Mouse (Mus musculus) right cerebral cortex, postnatal 36 days (tissue): ENCODE measurements around the gene Cep41.

Experiments
- DNase-seq, 2 experiments: peaks; one replicate each; pipeline ENCODE4 v3.0.0; 2022; ENCODE audit warnings: low spot score in 2 of 2, mixed read lengths in 1 of 2

The Cep41 gene

DNA sequence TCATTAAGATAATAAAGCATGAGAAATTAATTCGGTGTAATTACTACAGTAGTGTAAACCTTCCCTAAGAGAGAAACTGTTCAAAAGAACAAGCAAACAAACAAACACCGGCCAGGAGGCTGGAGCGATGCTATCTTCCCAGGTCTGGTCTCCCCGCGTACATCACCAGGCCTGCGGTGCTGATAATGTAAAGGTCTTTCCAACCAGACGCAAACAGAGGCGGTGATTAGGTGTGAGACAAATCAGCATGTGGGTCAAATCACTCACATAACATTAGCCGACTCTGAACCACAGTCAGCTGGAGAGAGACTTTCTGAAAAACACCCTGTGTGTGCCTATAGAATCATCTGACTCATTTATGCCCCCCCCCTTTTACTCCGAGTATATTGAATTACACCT is 17.8 kb upstream of the Cep41 start:
- DNase-seq = no peak

DNA sequence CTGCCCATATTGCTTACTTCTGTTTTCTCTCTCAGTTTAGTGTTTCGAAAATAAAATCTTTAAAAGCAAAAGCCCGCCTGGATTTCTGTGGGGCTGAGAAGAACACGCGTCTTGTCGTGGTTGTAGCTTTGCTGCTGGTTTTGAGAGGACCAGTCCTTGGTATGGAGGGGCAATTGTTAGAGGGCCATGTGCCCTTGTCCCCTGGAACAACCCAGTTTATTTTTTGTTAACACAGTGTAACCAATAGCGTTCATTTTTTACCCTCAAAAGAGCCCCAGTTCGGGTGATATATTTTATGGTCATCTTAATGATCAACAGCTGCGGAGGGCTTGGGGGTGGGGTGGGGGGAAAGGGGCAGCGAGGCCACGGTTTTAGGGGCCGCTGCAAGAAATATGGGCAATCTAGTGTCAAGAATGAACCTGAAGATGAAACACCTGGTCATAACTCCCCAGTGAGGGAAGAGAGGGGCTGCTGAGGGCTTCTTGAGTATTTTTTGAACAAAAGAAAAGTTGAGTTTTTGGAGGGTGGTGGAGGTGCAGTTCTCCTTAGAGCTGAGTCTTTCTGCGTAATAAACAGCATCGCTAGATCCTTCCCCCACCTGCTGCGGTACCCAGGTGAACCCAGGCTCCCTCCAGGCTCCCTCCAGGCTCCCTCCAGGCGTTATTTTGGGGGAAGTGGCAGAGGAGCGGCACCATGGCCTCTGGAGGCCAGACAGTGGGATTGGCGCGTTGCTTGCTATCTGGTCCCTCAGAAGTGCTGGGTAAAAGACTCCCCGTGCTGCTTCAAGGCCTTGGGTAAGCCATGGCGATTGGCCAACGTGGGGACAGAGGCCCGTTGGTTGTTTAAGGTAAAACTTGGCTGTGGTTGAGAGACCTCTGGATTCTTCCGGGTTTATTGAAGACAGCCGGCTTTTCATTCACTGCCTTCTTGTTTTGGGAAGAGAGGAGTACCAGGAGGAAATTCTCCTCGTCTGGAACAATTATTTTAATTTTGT is 17.1 kb upstream of the Cep41 start:
- DNase-seq = no peak

DNA sequence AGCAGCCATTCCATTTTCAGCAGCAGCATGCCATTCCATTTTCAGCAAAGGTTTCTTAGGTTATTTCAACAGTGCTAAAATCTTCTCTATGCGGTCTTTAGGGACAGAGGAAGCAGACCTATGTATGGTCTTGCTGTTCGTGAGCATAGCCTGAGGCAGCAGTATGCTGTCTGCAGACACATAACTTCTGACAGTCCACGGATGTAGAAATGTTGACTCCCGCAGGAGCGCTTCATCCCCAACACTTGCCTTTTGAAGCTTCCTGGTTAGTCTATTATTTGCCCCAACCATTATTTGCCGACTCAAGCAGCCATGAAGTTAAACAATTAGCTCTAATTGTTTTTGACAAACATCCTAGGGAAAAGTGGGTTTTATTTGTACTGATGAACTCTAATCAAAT is 15.6 kb upstream of the Cep41 start:
- DNase-seq = no peak

DNA sequence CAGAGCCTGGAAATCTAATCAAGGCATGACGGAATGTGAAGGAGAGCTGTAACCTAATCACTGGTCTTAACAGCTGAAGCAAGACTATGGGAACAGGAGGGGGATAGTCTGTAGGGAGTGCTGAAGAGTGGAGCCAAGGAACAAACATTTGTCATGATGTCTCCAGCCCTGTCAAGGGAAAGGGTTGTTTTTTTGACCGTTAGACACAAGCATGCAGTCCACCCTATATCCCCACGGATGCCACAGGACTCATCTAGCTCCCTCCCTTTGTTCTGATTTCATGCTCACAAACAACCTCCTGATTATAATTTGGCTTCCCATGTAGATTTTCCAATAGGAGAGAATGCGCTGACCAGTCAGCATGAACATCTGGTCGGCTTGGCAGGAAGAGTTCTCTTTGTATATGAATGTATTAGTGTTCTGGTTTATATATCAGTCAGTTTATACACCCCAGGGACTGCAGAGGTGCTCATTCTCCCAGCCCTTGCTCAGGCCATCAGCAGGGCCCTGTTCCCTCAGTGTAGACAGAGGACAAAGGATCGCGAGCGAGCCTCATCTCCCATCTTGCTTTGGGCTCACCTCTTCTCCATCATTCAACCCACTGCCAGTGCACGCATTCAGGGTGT is 10.5 kb upstream of the Cep41 start:
- DNase-seq = no peak

DNA sequence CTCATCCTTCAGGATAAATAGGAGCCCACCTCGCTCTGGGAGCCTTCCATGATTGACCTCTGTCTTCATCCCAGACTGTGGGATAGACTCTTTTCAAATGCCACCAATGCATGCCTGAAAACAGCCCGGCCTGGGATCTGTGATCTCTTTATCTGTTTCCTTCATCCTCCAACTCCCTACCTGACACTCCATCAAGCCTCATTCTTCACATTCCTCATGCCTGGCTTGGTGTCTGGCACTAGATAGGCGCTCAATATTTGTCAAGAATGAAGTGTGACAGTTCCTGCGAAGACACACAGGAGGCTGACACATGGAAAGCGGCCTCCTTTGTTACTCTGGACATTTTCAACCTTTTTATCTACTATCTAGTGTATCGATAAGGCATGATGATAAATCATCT is 9.9 kb upstream of the Cep41 start:
- no peak for DNase-seq

DNA sequence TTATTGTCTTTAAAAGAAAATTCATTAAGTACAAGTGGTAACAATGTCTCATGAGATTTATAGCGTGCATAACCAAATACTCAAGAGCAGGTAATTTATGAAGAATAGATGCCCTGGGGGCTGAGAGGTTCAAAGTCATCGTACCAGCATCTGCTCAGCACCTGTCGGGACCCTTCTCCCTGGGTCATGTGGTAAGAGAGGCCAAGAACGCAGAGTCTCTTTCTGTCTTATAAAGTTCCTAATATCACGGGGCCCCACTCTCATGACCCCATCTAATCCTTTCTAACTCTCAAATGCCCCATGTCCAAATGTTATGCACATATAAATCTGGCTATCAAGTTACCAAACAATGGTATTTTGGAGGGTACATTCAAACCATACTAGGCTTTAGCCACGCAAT is 9.3 kb upstream of the Cep41 start:
- no peak for DNase-seq

DNA sequence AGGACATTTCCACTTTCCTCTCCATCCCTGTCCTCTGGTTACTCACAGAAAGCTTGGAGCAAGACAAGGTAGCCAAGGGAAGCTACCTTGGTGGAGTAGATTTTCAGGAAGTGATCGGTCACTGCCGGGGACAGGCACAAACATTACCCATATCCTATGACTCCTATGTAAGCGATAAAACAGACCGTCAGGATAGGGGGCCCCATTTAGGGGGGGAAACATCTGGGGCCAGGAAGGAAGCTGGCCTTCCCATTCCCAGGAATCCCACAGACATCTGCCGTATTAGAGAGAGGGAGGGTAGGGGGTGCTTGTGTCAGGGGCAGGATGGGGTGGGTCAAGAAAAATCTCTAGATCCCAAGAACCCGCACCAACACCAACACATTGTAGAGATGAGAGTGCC is 6.6 kb upstream of the Cep41 start:
- DNase-seq = no peak

DNA sequence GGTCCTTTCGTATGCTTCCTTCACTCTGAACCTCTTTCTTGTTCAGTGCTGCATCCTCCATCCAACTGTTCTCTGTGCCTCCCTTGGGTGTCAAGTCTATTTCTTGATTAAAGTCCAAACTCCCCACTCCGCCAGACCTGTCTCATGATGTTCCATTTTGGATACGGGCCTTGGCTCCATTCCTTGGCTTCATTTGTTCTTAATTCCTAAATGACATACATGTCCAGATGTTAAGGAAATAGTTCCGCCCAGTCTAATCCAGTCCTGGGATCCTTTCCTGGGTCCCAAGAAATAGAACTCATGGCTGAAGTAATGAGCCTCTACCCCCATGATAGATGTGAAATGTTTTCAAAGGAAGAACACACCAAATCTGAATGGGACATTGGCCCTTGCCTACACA is 4.5 kb upstream of the Cep41 start:
- no peak for DNase-seq

DNA sequence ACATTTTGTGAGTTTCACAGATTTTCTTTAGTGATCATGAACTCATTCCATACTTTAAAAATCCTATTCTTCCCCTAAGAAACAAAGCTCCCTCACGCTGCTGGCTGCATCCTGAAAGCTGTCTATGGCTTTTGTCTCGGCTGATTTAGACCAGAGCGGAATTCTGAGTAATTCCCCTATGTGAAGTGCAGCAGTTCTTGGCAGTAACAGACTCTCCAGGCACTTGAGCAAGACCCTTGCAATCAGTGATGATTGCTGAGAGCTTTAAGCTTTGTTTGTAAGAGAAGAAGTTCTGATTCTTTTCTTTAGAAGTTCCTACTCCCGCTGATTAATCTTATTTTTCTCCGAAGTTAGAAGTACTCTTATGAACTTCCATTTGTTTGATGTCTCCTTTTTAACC is 3.9 kb upstream of the Cep41 start:
- no peak for DNase-seq

DNA sequence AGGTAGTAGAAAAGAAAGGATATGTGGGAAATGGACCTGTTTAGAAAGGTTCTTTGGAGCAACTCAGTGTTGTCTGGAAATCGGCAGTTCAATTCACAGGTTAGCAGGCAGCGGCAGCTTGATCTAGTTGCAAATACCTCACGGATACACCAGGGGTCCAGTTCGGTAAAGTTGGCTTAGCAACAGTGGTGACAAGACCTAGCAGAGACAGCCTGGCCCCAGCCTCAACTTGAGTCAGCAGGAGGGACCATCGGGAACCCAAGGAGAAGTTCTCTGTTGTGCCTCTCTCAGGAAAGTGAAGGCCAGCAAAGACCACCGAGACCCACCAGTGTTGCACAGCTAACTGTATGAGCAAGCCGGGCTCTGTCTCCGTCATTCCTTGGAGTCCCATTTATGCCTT is 1.6 kb upstream of the Cep41 start:
- DNase-seq = no peak

DNA sequence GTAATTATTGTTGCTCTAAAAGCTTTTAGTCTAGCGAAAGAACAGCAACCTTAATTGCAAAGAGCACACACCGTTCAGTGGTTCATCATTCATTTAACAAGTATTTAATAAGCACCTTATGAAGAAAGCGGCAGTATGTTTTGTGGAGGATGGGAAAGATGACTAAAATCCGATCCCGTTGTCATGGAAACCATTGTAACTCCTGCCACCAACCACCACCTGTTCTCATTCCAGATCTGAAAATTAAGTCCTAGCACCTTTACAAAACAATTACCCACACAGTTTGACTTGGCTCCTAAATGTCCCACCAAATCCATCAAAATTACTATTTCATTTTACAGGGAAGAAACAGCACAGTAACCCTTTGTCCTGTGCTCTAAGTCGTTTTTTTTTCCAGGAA is 660 bp upstream of the Cep41 start:
- no peak for DNase-seq

DNA sequence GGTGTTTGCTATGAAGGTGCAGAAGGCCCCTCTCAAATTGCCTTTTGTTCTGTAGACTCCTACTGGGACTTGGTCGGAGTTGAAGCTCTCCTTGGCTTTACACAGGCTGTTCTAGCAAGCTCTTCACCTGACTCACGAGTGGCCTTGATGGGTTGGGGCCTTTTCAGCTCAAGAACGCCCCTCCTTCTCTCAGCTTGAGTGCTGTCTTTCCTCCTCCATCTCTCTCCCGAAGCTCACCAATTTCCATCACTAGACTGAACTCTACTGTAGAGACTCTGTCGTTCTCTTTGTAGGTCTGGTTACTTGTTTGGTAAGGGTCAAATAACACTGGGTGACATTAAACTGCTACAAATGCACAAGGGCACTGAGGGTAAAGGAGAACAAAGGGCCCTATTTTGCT is 723 bp downstream of the Cep41 start:
- no peak for DNase-seq

DNA sequence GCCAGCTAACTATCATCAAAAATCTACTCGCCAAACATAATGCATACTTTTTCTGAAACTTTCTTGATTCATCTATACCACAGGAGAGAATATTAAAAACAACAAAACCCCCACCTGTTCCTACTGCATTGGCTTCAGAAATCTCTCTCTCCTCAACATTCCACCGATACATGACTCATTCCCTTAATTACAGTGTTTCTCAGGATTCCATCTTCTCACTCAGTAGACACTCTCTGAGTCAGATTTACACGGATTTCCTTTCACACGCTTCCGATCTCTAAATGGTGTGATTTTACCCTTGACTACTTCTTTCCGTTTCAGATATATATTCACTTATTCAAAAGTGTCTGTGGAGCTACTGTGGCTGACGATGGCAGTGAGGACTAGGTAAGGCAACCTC is 6.4 kb downstream of the Cep41 start:
- DNase-seq = no peak

DNA sequence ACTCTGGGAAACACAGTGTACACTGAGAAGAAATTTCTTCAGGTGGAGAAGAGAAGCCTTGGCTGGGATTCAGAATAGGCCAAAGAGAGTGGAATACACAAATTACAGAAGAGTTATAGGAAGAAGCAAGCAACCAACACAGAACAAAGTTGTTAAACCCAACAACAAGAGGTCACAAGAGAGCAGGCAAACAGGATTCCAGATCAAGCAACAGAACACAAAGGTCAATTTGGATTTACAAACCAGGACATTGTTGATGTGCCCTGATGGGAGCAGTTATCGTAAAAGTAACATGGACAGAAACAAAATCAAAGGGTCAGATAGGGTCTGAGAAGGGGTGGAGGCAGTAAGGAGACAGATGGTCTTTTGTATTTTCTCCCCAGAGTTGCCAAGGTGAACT is 9.0 kb downstream of the Cep41 start:
- DNase-seq = no peak

DNA sequence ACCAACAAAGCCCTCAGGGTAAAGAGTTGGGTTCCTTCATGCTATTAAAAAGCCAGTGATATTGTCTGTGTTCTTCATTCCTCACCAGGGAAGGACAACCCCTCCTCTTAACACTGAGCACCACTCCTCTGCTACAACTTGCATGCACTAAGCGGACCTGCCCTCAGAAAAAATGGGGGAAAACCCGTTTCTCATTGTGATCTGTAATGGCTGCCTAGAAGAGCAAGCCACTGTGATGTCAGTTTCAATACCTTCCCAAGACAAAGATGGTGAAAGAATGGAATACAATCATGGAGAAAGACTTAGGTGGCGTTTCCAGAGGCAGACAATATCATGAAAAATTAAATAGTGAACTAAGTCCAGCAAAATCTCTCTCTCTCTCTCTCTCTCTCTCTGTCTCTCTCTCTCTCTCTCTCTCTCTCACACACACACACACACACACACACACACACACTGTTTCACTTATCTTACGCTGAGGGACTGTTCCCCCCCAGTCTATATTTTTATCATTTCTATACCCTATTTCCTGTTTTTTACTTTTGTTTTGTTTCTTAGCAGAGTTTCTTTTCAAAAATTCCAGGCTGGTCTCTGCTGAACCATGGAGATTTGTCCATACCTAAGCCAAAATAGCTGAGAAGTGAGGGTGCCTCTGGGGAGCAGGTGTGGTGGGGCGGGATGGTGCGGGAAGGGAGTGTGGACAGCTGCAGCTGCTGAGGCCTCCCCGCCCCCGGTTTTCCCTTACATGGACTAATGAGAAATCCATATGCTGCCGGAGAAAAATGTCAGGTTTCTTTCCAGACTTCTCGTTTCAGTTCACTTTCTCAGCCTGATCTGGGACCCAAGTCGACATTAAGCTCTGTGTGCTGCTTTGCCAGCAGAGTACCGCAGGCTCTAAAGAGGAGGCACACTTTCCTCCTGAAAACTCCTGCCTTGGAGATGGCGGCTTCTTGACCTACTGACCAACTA is 11.3 kb downstream of the Cep41 start:
- DNase-seq = peak in 1 of 2 experiments; percentile 48

DNA sequence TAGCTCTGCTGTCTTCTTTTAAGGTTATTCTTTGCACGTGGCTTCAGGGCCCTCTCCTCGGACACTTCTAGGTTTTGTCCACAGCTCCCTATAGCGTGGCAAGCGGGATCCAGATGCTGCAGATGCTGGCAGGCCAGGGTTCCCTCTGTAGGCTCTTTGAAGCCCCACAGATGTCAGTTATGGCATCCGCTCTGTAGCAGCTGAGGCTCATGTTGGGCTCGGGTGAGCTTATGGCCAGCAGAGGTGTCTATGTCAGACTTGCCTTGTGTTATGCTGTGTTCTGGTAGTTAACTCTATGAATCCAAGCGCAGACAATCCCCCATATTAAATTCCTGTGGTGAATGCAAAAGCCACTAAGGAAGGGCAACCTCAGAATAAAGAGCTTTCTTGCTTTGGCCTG is 13.1 kb downstream of the Cep41 start:
- no peak for DNase-seq

DNA sequence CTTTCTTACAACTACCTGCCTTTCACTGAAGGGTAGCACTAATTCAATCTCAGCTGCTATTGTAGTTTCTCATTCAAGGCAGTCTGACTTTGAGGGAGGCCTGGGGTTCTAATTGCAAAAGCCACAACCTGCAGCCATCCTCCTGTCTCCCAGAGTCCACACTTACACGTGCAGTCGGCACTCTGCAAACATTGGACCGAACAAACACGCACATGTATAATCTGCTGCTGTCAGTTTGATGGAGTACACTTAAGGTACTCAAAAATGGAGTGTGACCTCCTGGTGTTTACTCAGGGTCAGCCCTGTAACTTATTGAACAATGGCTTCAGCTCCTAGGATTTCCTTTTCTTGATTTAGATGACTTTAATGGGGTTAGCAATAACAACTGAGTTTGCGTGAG is 14.0 kb downstream of the Cep41 start:
- DNase-seq = no peak

DNA sequence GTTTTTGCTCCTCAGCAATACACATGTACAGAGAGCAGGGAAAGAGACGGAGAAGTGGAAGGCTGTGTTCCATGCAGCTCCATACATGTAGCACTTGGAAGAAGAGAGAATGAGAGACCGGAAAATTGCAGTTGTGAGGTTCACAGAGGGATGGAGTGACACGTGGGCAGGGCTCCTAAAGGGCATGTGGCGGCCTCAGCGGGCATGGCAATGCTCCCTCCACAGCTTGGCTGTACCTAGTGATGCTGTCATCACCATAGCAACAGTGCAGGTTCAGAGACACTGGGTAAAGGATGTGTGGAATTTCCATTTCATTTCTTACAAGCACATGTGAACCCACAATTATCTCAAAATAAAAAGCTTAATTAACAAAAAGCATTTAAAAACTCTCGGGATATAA is 15.1 kb downstream of the Cep41 start:
- no peak for DNase-seq

DNA sequence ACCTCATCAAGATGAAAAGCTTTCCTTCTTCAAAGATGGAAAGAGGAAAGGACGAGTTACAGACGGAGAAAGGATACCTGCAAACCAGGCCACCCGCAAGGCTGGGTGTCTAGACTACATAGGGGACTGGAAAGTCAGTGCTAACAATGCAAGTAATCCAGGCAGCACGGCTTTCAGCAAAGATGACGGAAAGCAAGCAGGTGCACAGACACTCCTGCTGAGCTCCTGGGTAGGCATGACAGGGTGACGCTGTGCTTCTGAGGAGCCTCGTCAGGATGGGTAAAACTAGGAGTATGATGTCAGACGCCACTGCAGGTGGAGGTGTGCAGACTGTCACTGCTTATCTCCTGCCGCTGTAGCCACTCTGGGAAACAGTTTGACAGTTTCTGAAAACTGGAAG is 16.0 kb downstream of the Cep41 start:
- DNase-seq = no peak

DNA sequence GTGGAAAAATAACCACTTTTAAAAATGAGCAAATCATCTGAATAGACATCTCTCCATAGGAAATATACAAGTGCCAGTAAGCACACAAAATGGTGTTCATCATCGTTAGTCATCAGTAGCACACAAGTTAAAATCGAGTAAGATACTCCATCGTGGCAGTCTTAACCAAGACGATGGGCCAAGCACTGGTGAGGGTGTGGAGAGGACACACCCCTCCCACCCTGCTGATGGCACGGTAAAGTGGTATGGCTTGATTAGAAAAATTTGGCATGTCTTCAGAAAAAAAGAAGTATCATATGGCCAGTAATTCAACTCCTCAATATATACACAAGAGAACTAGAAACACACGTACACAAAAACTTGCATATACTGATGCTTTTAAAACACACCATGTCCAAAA is 17.0 kb downstream of the Cep41 start:
- DNase-seq = no peak

DNA sequence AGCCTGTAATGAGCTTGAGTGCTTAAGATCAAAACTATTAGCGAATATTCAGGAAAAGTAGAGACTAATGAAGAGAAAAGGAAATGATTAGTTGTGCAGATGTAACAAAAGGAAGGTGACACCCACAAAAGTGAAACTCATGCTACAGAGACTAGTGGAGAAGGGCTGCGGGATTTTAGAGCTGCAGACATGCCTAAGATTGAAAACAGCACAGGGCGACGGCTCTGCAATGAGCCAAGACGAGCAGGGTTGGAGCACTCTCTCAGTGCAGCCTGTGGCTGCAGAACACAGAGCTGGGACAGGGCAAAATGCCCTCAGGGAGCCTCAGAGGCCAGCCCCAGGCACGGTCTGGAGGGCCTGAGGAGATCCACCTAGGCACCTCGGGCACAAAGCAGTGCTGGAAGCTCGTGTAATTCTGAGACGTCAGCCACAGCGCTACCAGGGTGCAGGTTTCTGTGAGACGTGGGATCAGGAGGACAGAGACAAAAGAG is 18.2 kb downstream of the Cep41 start:
- no peak for DNase-seq

DNA sequence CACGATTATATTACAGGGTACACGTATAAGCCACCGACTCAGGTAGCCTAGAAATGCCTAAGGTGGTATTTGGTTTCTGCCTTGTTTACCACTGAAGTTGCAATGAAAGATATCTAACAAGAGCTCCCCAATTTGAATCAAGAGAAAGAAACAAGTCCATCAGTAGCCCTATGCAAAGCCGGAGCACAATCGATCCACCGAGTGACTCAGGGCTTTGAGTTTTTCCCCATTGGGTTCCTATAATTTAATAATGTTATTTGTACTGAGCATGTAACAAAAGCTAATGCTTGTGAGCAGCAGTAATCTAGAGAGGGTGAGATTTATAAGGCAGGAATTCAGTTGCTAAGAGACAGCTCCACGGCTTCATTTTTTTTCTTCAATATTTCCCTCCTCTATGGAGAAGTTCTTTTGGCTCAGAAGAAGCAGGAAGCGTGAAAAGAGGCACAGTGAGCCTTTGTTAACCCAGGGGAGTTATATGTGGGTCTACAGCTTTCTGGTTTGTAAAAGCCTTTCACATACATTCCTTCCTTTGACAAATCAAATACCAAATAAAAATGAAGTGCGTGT is 18.8 kb downstream of the Cep41 start:
- DNase-seq = no peak
